Mouse (Mus musculus) forebrain, embryonic 14.5 days (tissue): ENCODE data around the gene Spint3. TPM values are rescaled to one million over a fixed set of nuclear protein-coding genes. Genes with fewer than 3 reads are reported as not detected.

Experiments used
- ATAC-seq: fragments of 200-750 bp; cut with Nextera tagmentation; 2 replicates; pipeline ENCODE4 v1.8.0; 2017; ENCODE audit warnings: mild to moderate bottlenecking, moderate library complexity
- DNase-seq: peaks from one replicate; pipeline ENCODE4 v3.0.0-alpha.2; 2015; ENCODE audit warnings: low spot score
- H3K27ac ChIP-seq: fragments of 300-500 bp; sonication (generic); 2 replicates; pipeline ENCODE4 v1.5.1; 2014; ENCODE audit warnings: low read depth, mild to moderate bottlenecking, control low read depth, low read length, moderate library complexity
- H3K27me3 ChIP-seq: fragments of 300-500 bp; sonication (generic); replicated peaks from 2 replicates; pipeline ENCODE4 v1.6.1; 2014; ENCODE audit warnings: low read length, control low read depth, mixed read lengths; ENCODE audit not compliant: control insufficient read depth, insufficient read depth
- H3K36me3 ChIP-seq: fragments of 300-500 bp; sonication (generic); 2 replicates; pipeline ENCODE4 v1.6.1; 2014; ENCODE audit warnings: low read length, control low read depth; ENCODE audit not compliant: control insufficient read depth, insufficient read depth
- H3K4me1 ChIP-seq: fragments of 300-500 bp; sonication (generic); 2 replicates; pipeline ENCODE4 v1.6.1; 2014; ENCODE audit warnings: antibody characterized with exemption, low read length, control low read depth; ENCODE audit not compliant: control insufficient read depth, insufficient read depth
- H3K4me2 ChIP-seq: fragments of 300-500 bp; sonication (generic); 2 replicates; pipeline ENCODE4 v1.6.1; 2014; ENCODE audit warnings: mild to moderate bottlenecking, control low read depth, low read length
- H3K4me3 ChIP-seq: fragments of 300-500 bp; sonication (generic); 2 replicates; pipeline ENCODE4 v1.5.1; 2014; ENCODE audit warnings: low read depth, low read length, control low read depth
- H3K9ac ChIP-seq: fragments of 300-500 bp; sonication (generic); 2 replicates; pipeline ENCODE4 v1.6.1; 2014; ENCODE audit warnings: mild to moderate bottlenecking, low read length, control low read depth, moderate library complexity
- H3K9me3 ChIP-seq: fragments of 300-500 bp; sonication (generic); replicated peaks from 2 replicates; pipeline ENCODE4 v1.6.1; 2016; ENCODE audit warnings: low read length, control low read depth, mixed read lengths; ENCODE audit not compliant: control insufficient read depth
- WGBS: fragments of 180-500 bp; shearing (Covaris S2); extraction: QIAGEN DNeasy Blood & Tissue Kit; methylation state at CpG from one replicate; pipeline ENCODE4 v1.1.7; 2014; 5-methylcytosine and 5-hydroxymethylcytosine counted together
- polyA plus RNA-seq: library from polyadenylated mRNA; unstranded; fragments of >200 nt; fragmentation: Nextera tagmentation; extraction: Ambion mirVana; gene quantifications from 2 replicates; pipeline ENCODE4 v1.2.1, GENCODE M21; 2014

Gene Spint3
- polyA plus RNA-seq, 1 experiment from 2014 or later: not detected

GRCm38 (mm10) chr2:164543745-164544144, 29.5 kb downstream of the Spint3 start:
- H3K4me2 ChIP-seq: no peak overlapping the region
- no peak overlapping the region for H3K4me3 ChIP-seq
- 73% methylated on average over 2 of the region's 2 CpGs for WGBS
- ATAC-seq (no peak), DNase-seq (no peak)
- H3K9ac ChIP-seq: no peak overlapping the region
- H3K27me3 ChIP-seq: no peaks in the 10 kb centered on the region
- H3K9me3 ChIP-seq: no peaks in the 10 kb centered on the region
- H3K36me3 ChIP-seq: no peaks in the 10 kb centered on the region
- H3K27ac ChIP-seq: no peak overlapping the region
- no peaks in the 10 kb centered on the region for H3K4me1 ChIP-seq

- Histone ChIP-seq H3K36me3 (no peaks in the 10 kb centered on the region), H3K27me3 (no peaks in the 10 kb centered on the region), H3K9me3 (no peaks in the 10 kb centered on the region), H3K4me1 (no peaks in the 10 kb centered on the region), H3K9ac (no peak overlapping the region), H3K4me3 (no peak overlapping the region), H3K4me2 (no peak overlapping the region), H3K27ac (no peak overlapping the region)
- DNase-seq (no peak), ATAC-seq (no peak)
- 84% methylated on average over 7 of the region's 7 CpGs for WGBS
These were observed 30.7 kb downstream of the Spint3 start for GRCm38 (mm10) chr2:164542598-164542997.

GRCm38 (mm10) chr2:164542132-164542531, 31.1 kb downstream of the Spint3 start:
- no peak overlapping the region for H3K4me2 ChIP-seq
- H3K36me3 ChIP-seq: no peaks in the 10 kb centered on the region
- H3K4me1 ChIP-seq: no peaks in the 10 kb centered on the region
- ATAC-seq (no peak), DNase-seq (no peak)
- no peak overlapping the region for H3K27ac ChIP-seq
- WGBS: 67% methylated on average over 5 of the region's 5 CpGs
- H3K9me3 ChIP-seq: no peaks in the 10 kb centered on the region
- no peaks in the 10 kb centered on the region for H3K27me3 ChIP-seq
- no peak overlapping the region for H3K9ac ChIP-seq
- no peak overlapping the region for H3K4me3 ChIP-seq

- Histone ChIP-seq H3K4me2 (no peak overlapping the region), H3K4me3 (no peak overlapping the region), H3K9me3 (no peaks in the 10 kb centered on the region), H3K27ac (no peak overlapping the region), H3K36me3 (no peaks in the 10 kb centered on the region), H3K27me3 (no peaks in the 10 kb centered on the region), H3K4me1 (no peaks in the 10 kb centered on the region), H3K9ac (no peak overlapping the region)
- ATAC-seq (no peak), DNase-seq (no peak)
- whole genome bisulfite sequencing: 35% methylated on average over 8 of the region's 8 CpGs
These were observed 32.4 kb downstream of the Spint3 start for GRCm38 (mm10) chr2:164540652-164541427.

- no peak for ATAC-seq
These were observed 36.3 kb downstream of the Spint3 start for GRCm38 (mm10) chr2:164537003-164537402.

GRCm38 (mm10) chr2:164534315-164534714, 38.9 kb downstream of the Spint3 start:
- Histone ChIP-seq H3K4me2 (no peak overlapping the region), H3K9me3 (no peaks in the 10 kb centered on the region), H3K36me3 (no peaks in the 10 kb centered on the region), H3K27ac (no peak overlapping the region), H3K4me1 (no peaks in the 10 kb centered on the region), H3K9ac (no peak overlapping the region), H3K27me3 (no peaks in the 10 kb centered on the region), H3K4me3 (no peak overlapping the region)
- 75% methylated on average over 10 of the region's 10 CpGs for WGBS
- ATAC-seq (no peak), DNase-seq (no peak)

More at GRCm38 (mm10) chr2:164537003-164537402, 36.3 kb downstream of the Spint3 start:
- Histone ChIP-seq H3K9me3 (no peaks in the 10 kb centered on the region), H3K4me3 (no peak overlapping the region), H3K4me1 (no peaks in the 10 kb centered on the region), H3K27me3 (no peaks in the 10 kb centered on the region), H3K4me2 (no peak overlapping the region), H3K27ac (no peak overlapping the region), H3K36me3 (no peaks in the 10 kb centered on the region), H3K9ac (no peak overlapping the region)
- 80% methylated on average over 4 of the region's 4 CpGs for WGBS
- no peak for DNase-seq

GRCm38 (mm10) chr2:164531169-164531568, 42.1 kb downstream of the Spint3 start:
- peak; percentile 80 for DNase-seq
- Histone ChIP-seq H3K9ac (no peak overlapping the region), H3K4me2 (no peak overlapping the region), H3K9me3 (0 out of 2 replicates have a peak, but pooled peaks cover 2% of the 10 kb centered on the region), H3K4me3 (no peak overlapping the region), H3K36me3 (no peaks in the 10 kb centered on the region), H3K27me3 (no peaks in the 10 kb centered on the region), H3K4me1 (no peaks in the 10 kb centered on the region), H3K27ac (no peak overlapping the region)
- WGBS: 7% methylated on average over 3 of the region's 3 CpGs
- no peak for ATAC-seq

GRCm38 (mm10) chr2:164528557-164528956, 44.7 kb downstream of the Spint3 start:
- Histone ChIP-seq H3K9ac (no peak overlapping the region), H3K4me2 (no peak overlapping the region), H3K4me1 (no peaks in the 10 kb centered on the region), H3K27me3 (no peaks in the 10 kb centered on the region), H3K9me3 (0 out of 2 replicates have a peak, but pooled peaks cover 2% of the 10 kb centered on the region), H3K36me3 (no peaks in the 10 kb centered on the region), H3K4me3 (no peak overlapping the region), H3K27ac (no peak overlapping the region)
- 71% methylated on average over 5 of the region's 5 CpGs for WGBS
- ATAC-seq: no peak
- no peak for DNase-seq

- Histone ChIP-seq H3K4me2 (no peak overlapping the region), H3K4me3 (no peak overlapping the region), H3K27ac (no peak overlapping the region), H3K9ac (no peak overlapping the region), H3K27me3 (no peaks in the 10 kb centered on the region), H3K36me3 (no peaks in the 10 kb centered on the region), H3K4me1 (no peaks in the 10 kb centered on the region), H3K9me3 (0 out of 2 replicates have a peak, but pooled peaks cover 2% of the 10 kb centered on the region)
- DNase-seq (peak; percentile 9), ATAC-seq (no peak)
- 77% methylated on average over 10 of the region's 10 CpGs for WGBS
These were observed 49.9 kb downstream of the Spint3 start for GRCm38 (mm10) chr2:164523301-164523773.
